Mouse (Mus musculus) lung, adult 2 months (tissue): ENCODE measurements around the gene Pde4b.

Experiments used
- CTCF ChIP-seq: fragments of 200-500 bp; IDR thresholded peaks from 2 replicates; pipeline ENCODE4 v1.5.1; 2011; ENCODE audit warnings: mild to moderate bottlenecking, low read length, control low read depth; ENCODE audit not compliant: insufficient read depth
- POLR2A ChIP-seq: fragments of 200-500 bp; IDR thresholded peaks from 2 replicates; pipeline ENCODE4 v1.6.1; 2011; ENCODE audit warnings: low read depth, mild to moderate bottlenecking, control low read depth, low read length, borderline replicate concordance; ENCODE audit errors: extremely low read depth

DNA sequence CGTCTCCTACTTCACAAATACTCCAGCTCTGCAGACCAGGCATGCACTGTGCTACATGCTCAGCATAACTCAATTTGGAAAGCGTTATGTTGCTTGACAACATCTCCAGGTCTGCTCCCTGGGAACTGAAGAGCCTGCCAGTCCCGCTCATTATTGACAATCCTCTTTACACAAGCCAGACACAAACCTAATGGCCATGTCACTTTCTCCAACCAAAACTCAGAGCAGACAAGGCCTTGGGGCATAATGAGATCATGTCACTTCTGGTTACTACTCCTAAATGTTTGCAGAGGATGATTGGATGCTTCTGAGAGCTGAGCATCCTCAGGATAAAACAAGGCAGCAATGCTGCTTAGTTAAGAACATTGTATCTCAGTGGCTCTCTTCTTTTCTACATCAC lies 47.2 kb upstream of the Pde4b start:
- TF ChIP-seq POLR2A (no peak), CTCF (no peak)
